Mouse (Mus musculus) urinary bladder, postnatal 14 days (tissue): ENCODE results near the gene Eri3.

Source experiments
- DNase-seq: peaks from one replicate; pipeline ENCODE4 v3.0.0; 2021; ENCODE audit warnings: low spot score

The Eri3 gene

GRCm38 (mm10) chr4:117624660-117625059, 74.5 kb downstream of the Eri3 start:
- no peak for DNase-seq

GRCm38 (mm10) chr4:117628464-117628863, 78.3 kb downstream of the Eri3 start:
- DNase-seq, result no peak

- DNase-seq, result no peak
These were observed 80.0 kb downstream of the Eri3 start for GRCm38 (mm10) chr4:117630053-117630670.

GRCm38 (mm10) chr4:117633527-117633926, 83.4 kb downstream of the Eri3 start:
- no peak for DNase-seq

GRCm38 (mm10) chr4:117634642-117635041, 84.5 kb downstream of the Eri3 start:
- DNase-seq, result no peak

- DNase-seq, result no peak
These were observed 86.0 kb downstream of the Eri3 start for GRCm38 (mm10) chr4:117636152-117636551.

- no peak for DNase-seq
These were observed 86.9 kb downstream of the Eri3 start for GRCm38 (mm10) chr4:117636891-117637613.

- no peak for DNase-seq
These were observed 90.9 kb downstream of the Eri3 start for GRCm38 (mm10) chr4:117640925-117641703.

GRCm38 (mm10) chr4:117641804-117642203, 91.6 kb downstream of the Eri3 start:
- DNase-seq, result no peak

GRCm38 (mm10) chr4:117645031-117645435, 94.9 kb downstream of the Eri3 start:
- DNase-seq, result no peak

GRCm38 (mm10) chr4:117645859-117646258, 95.7 kb downstream of the Eri3 start:
- DNase-seq, result no peak

- DNase-seq, result no peak
These were observed 96.3 kb downstream of the Eri3 start for GRCm38 (mm10) chr4:117646496-117646895.

- no peak for DNase-seq
These were observed 97.0 kb downstream of the Eri3 start for GRCm38 (mm10) chr4:117646926-117647755.

GRCm38 (mm10) chr4:117651626-117652101, 101.5 kb downstream of the Eri3 start:
- no peak for DNase-seq

- no peak for DNase-seq
These were observed 102.6 kb downstream of the Eri3 start for GRCm38 (mm10) chr4:117652727-117653126.

- DNase-seq, result no peak
These were observed 104.0 kb downstream of the Eri3 start for GRCm38 (mm10) chr4:117654016-117654702.

- no peak for DNase-seq
These were observed 104.7 kb downstream of the Eri3 start for GRCm38 (mm10) chr4:117654703-117655499.

- no peak for DNase-seq
These were observed 105.3 kb downstream of the Eri3 start for GRCm38 (mm10) chr4:117655500-117655863.

GRCm38 (mm10) chr4:117656961-117657360, 106.8 kb downstream of the Eri3 start:
- DNase-seq, result no peak

- no peak for DNase-seq
These were observed 107.5 kb downstream of the Eri3 start for GRCm38 (mm10) chr4:117657646-117658045.
